Mouse (Mus musculus) heart, postnatal 4 days (tissue): Measurements from ENCODE around the gene Ap2b1. TPM values are rescaled to one million over a fixed set of nuclear protein-coding genes. Genes with fewer than 3 reads are reported as not detected.

ENCODE experiments used
- DNase-seq: peaks from one replicate; pipeline ENCODE4 v3.0.0; 2021
- total RNA-seq, 2 experiments: library from RNA; stranded (reverse); gene quantifications; 2 replicates each; pipeline ENCODE4 v1.2.3; 2021

Ap2b1 gene
- total RNA-seq, 2 experiments from 2014 or later, result 76.7 to 83.4 TPM

DNA sequence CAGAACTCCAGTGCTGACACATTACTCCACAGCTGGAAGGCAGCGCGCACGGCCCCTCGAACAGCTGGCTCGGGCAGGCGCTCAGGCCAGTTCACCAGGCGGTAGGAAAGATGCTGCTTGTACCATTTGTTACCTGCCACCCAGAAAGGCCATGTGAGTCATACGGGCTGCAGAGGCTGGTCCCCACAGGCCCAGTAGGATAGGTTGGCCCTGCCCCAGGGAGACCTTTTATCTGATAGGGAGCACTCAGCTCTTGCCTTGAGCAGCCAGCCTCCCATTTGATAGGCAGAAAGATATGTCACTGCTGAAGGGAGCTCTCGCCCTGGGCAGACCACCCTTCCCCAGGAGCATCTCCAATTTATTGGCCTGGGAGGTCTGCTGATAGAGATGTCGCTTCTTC lies 148.8 kb downstream of the Ap2b1 start:
- peak; percentile 31 for DNase-seq

DNA sequence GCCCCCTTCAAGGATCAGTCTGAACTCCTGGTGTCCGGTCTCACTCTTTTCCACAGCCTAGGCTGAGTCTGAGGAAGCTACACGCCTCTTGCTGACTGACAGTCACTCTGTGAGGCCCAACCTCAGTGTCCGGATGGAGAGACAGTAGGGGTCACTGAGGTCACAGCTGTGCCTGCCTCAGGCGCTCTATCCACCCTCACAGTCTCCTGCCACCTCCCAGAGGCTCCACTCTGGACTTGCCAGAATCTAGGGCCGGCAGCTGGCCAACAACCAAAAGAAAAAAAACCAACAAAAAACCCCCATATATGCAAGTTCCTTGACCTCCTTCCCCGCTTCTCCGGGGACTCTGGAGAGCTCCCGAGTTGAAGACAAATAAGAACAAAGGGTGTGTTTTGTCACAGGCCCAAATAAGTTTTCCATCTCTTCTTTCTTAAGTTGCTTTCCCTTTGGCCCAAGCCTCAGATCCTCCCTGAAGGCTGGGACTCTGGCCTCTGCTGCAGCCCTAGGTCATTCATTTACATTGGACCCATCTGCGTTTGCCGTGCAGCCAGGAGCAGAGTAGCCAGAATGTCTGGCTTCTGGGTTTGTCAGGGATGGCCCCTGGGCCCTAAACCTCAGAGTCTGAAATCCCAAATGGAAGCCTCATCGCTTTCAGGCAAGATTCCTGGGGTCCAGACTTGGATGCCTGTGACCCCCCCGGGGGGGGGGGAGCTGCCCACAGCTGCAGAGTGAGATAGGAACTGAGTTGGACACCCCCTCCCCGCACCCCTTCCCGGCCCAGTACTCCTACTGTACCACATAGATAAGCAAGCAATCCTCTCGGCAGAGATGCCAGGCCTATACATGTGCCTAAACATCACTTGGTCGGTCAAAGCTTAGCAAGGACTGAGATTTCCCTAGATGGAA lies 149.4 kb downstream of the Ap2b1 start:
- DNase-seq, result peak; percentile 63

DNA sequence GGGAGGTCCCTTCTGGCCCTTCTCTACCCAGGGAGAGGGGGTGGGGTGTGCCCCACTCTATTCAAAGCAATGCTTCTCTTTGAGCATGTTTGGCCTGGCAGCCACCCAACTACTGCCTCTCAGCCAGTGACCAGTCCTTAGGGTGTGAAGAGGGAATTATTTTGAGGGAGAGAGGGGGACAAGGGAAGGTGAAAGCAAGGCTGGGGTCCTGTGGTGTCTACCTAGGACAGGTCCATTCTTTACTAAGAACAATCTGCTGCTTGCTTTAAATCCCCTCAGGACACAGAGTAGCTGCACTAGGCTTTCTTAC lies 150.1 kb downstream of the Ap2b1 start:
- peak; percentile 69 for DNase-seq

DNA sequence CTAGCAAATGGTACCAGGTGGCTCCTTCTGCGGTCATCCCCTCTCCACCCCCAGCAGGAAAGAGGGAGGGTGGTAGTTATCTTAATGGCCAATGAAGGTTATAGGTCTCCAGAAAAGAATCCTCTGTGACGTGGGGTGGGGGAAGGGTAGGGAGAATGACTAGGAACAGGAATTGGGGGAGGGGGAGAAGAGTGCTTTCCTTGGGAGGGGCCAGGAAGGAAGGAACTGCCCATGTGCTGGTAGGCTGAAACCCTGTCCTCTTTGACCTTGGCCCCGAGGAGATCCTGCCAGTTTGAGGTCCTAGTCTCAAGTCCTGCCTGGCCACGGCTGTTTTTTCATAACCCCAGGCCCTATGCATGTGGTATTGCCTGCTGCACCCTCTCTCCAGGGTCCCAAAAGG lies 150.5 kb downstream of the Ap2b1 start:
- no peak for DNase-seq

DNA sequence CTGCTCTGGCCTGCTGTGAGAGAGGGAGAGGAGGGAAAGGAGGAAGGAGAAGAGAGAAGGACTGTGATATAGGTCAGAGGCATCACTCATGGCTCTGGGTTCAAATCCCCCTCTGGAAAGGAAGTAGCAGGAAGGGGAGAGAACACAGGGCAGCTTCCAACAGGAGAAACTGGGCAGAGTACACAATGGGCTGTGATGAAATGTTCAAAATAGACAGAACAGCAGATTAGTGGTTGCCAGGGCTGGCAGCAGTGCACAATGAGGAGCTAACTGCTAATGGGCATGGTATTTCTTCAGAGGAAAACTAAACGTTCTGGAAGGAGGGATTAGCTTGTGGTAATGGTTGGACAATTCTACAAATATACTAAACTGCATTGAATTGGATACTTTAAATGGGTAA lies 151.7 kb downstream of the Ap2b1 start:
- DNase-seq, result no peak

DNA sequence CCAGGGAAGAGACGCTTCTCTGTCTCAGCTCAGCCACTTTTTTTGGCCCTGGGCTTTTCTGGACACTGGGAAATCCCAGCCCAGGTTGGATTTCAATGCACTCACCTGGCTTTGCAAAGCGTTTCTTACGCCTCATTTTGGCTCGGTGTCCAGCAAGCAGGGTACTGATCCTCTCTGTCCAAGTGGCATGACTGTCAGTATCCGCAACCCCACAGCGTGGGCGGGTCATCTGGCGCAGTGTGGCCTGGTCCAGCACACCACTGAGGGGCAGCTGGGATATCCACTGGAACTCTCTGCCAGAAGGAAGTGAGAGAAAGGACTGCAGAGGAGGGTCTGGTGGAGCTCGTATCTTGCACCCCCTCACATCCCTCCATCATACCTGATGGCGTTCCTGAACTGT lies 152.5 kb downstream of the Ap2b1 start:
- DNase-seq, result no peak

DNA sequence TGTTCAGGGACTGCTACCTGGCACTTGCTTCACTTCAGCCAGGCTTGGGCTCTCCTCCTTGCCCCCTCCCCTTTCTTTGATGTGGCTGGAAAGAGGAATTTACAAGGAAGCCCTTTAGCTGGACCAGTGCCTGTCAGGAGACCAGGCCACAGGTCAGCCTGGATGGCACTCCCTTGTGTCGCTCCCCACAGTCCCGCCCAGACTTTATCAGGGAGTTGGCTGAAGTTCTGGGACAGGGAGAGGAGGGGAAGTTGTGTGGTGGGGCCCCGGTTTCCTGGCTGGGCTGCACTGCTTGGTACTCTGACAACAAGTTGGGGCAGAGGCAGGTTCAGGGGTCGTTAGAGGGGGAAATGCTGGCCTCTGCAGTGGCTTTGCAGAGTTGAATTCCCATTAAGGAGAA lies 155.7 kb downstream of the Ap2b1 start:
- peak; percentile 55 for DNase-seq

Other genes starting within 250 kb of the Ap2b1 start
- 1 to 10 TPM; 1.7 to 1.8 TPM for gene Slfn2, start 233.9 kb upstream of the Ap2b1 start, total RNA-seq
- under 1 TPM in 1 of 2 experiments, not detected in 1; 0.14 TPM for gene Slfn1, start 182.2 kb upstream of the Ap2b1 start, total RNA-seq
- gene Slfn4, start 123.8 kb upstream of the Ap2b1 start, total RNA-seq, result under 1 TPM; 0.09 to 0.14 TPM
- gene Slfn3, start 107.7 kb upstream of the Ap2b1 start, total RNA-seq, result 1 to 10 TPM; 3.4 to 5.2 TPM
- under 1 TPM; 0.14 to 0.20 TPM for gene Slfn14, start 12.3 kb upstream of the Ap2b1 start, total RNA-seq
- gene Pex12, start 3.6 kb downstream of the Ap2b1 start, total RNA-seq, result 10 to 100 TPM in 1 of 2 experiments, 1 to 10 TPM in 1; 7.1 to 10.0 TPM
- 10 to 100 TPM; 31.5 to 32.3 TPM for gene Rasl10b, start 110.1 kb downstream of the Ap2b1 start, total RNA-seq
- gene Gas2l2, start 130.4 kb downstream of the Ap2b1 start, total RNA-seq, result not detected
- under 1 TPM in 1 of 2 experiments, not detected in 1; 0.56 TPM for gene 1700020L24Rik, start 138.7 kb downstream of the Ap2b1 start, total RNA-seq
- gene Mmp28, start 164.0 kb downstream of the Ap2b1 start, total RNA-seq, result 1 to 10 TPM; 7.0 to 7.1 TPM
- 10 to 100 TPM; 59.2 to 62.8 TPM for gene Taf15, start 174.1 kb downstream of the Ap2b1 start, total RNA-seq
- gene Heatr9, start 223.2 kb downstream of the Ap2b1 start, total RNA-seq, result not detected
- not detected for gene Ccl5, start 231.5 kb downstream of the Ap2b1 start, total RNA-seq